Mouse (Mus musculus): ENCODE measurements at regions not wholly inside any gene's neighbourhood (a gene's known extent, or its start where the extent isn't known, plus 50 kb on each side); places are given as distances from the start of the nearest gene placed in this dataset.

DNA sequence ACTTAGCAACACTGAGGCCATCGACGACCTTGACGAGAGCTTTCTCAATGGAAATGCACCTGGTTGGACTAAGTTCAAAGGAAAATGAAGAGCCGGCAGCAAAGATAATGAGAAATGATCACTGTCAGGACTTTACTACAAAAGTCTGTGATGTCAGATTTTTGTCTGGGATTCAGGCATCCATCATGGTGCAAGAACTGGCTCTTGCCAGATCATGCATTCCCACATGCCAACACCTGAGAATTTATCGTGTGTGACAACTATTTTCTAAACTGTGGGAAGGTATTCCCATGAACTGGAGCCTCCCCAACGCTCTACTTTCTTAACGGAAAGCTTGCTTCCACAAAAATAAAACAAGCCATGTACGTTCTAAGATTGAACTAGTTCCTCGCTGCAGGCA lies 58.1 kb downstream of the Irx6 start:
- H3K36me3 ChIP-seq (ENCODE audit: control insufficient read depth, insufficient read depth, low read length) = no peaks in the 10 kb centered on the region
- no peak overlapping the region for H3K27ac ChIP-seq (ENCODE audit: insufficient read depth, low read depth, low read length)
- H3K4me3 ChIP-seq (ENCODE audit: low read depth, low read length) = no peak overlapping the region
- TF ChIP-seq POLR2A (IDR thresholded peaks at IDR 0.05; ENCODE audit: low read depth, low read length) (no peak), CTCF (IDR thresholded peaks at IDR 0.05; ENCODE audit: extremely low read depth, insufficient read length, insufficient replicate concordance, low read depth, low read length) (no peak)
- 86% methylated on average over 9 of the region's 9 CpGs for WGBS
- H3K27me3 ChIP-seq (ENCODE audit: control insufficient read depth, insufficient read depth, low read length) = no peaks in the 10 kb centered on the region
- H3K4me1 ChIP-seq (ENCODE audit: control insufficient read depth, insufficient read depth, insufficient read length, low read length) = no peaks in the 10 kb centered on the region

DNA sequence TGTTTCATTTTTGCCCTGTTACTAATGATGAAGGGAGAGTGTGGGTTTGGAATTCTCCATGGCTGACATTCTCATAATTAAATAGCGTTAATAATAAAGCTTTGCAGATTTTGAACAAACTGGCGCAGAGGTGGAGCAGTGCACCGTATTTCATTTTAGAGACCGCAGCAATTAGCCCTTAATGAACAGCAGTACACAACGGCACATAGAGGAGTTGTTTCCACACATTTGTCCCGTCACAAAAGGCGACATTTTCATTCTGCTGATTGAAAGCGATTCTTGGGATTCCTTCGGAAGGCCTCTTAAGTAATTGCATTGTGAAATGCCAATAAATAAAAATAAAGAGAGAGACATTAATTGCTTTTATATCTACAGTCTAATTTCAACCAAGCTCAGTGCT lies 61.6 kb downstream of the Irx6 start:
- Histone ChIP-seq H3K27me3 (ENCODE audit: control insufficient read depth, insufficient read depth, low read length) (no peaks in the 10 kb centered on the region), H3K4me1 (ENCODE audit: control insufficient read depth, insufficient read depth, insufficient read length, low read length) (no peaks in the 10 kb centered on the region), H3K36me3 (ENCODE audit: control insufficient read depth, insufficient read depth, low read length) (no peaks in the 10 kb centered on the region), H3K27ac (ENCODE audit: insufficient read depth, low read depth, low read length) (no peak overlapping the region), H3K4me3 (ENCODE audit: low read depth, low read length) (no peak overlapping the region)
- WGBS = 87% methylated on average over 9 of the region's 9 CpGs
- TF ChIP-seq CTCF (IDR thresholded peaks at IDR 0.05; ENCODE audit: extremely low read depth, insufficient read length, insufficient replicate concordance, low read depth, low read length) (no peak), POLR2A (IDR thresholded peaks at IDR 0.05; ENCODE audit: low read depth, low read length) (no peak)

DNA sequence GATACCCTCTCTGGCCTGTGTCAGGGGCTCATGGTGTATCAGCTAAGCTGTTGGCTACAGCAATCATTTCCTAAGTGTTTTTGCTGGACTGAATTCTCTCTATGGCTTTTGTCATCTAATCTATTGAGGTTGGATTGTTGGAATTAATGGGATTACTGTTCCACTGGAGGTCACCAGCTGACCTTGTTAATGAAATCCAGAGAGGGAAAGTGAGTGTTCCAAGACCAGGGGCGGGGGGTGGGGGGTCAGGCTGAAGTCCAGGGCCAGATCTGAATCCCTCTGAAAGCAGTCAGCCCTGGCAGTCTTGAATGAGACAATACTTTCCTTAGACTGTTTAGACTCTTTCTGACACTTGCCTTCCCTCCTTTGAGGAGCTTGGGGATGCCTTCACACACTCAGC lies 64.0 kb downstream of the Irx6 start:
- Histone ChIP-seq H3K36me3 (ENCODE audit: control insufficient read depth, insufficient read depth, low read length) (no peaks in the 10 kb centered on the region), H3K4me3 (ENCODE audit: low read depth, low read length) (no peak overlapping the region), H3K4me1 (ENCODE audit: control insufficient read depth, insufficient read depth, insufficient read length, low read length) (no peaks in the 10 kb centered on the region), H3K27me3 (ENCODE audit: control insufficient read depth, insufficient read depth, low read length) (no peaks in the 10 kb centered on the region), H3K27ac (ENCODE audit: insufficient read depth, low read depth, low read length) (no peak overlapping the region)
- TF ChIP-seq POLR2A (IDR thresholded peaks at IDR 0.05; ENCODE audit: low read depth, low read length) (no peak), CTCF (IDR thresholded peaks at IDR 0.05; ENCODE audit: extremely low read depth, insufficient read length, insufficient replicate concordance, low read depth, low read length) (no peak)
- 45% methylated on average over 1 of the region's 1 CpGs for WGBS

DNA sequence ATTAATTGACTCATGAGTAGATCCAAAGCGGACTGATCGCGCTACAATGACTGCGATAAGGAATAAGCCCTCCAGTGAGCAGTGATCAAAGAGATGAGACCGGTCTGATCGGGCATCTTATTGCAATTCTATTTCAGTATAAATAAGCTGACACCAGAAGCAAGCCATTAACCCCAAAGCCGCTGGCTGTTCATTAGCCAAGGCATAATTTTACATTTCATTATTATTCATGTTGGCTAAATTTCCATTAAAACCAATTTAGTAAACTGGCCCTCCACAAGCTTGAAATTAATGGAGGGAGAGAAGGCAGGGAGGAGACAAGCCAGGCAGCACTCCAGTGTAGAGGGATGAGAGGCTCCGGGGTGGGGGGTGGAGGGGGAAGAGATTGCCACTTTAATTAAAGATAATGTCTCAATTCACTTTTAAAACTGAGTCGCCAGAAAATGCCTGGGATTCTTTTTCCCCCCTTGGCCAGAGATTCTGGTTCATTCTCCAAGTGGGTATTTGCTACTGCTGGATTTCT lies 66.3 kb downstream of the Irx6 start:
- WGBS = 80% methylated on average over 9 of the region's 9 CpGs
- Histone ChIP-seq H3K4me1 (ENCODE audit: control insufficient read depth, insufficient read depth, insufficient read length, low read length) (no peaks in the 10 kb centered on the region), H3K4me3 (ENCODE audit: low read depth, low read length) (no peak overlapping the region), H3K27me3 (ENCODE audit: control insufficient read depth, insufficient read depth, low read length) (no peaks in the 10 kb centered on the region), H3K27ac (ENCODE audit: insufficient read depth, low read depth, low read length) (no peak overlapping the region), H3K36me3 (ENCODE audit: control insufficient read depth, insufficient read depth, low read length) (no peaks in the 10 kb centered on the region)
- no peak for TF ChIP-seq CTCF (IDR thresholded peaks at IDR 0.05; ENCODE audit: extremely low read depth, insufficient read length, insufficient replicate concordance, low read depth, low read length)
- no peak for TF ChIP-seq POLR2A (IDR thresholded peaks at IDR 0.05; ENCODE audit: low read depth, low read length)

DNA sequence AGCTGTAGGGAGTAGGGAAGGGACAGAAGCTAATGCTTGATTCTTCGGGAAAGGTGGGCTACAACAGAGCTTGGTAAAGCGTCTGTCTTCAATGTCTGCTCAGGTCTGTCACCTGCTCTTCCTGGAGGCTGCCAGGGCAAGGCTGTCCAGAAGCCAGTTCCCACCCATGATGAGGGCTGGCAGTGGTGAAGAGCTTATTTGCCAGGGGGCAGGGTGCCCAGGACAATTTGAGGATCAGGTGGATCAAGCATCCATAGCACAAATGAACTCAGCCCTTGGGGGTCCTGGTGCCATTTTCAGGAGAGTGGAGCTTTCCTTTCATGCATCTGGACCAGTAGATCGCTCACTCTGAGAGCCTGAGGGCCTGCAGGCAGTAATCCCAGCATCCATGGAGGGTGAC lies 67.7 kb downstream of the Irx6 start:
- WGBS = 72% methylated on average over 3 of the region's 3 CpGs
- no peaks in the 10 kb centered on the region for H3K36me3 ChIP-seq (ENCODE audit: control insufficient read depth, insufficient read depth, low read length)
- no peak overlapping the region for H3K27ac ChIP-seq (ENCODE audit: insufficient read depth, low read depth, low read length)
- no peak for TF ChIP-seq CTCF (IDR thresholded peaks at IDR 0.05; ENCODE audit: extremely low read depth, insufficient read length, insufficient replicate concordance, low read depth, low read length)
- no peak for TF ChIP-seq POLR2A (IDR thresholded peaks at IDR 0.05; ENCODE audit: low read depth, low read length)
- H3K4me3 ChIP-seq (ENCODE audit: low read depth, low read length) = no peak overlapping the region
- no peaks in the 10 kb centered on the region for H3K27me3 ChIP-seq (ENCODE audit: control insufficient read depth, insufficient read depth, low read length)
- no peaks in the 10 kb centered on the region for H3K4me1 ChIP-seq (ENCODE audit: control insufficient read depth, insufficient read depth, insufficient read length, low read length)

DNA sequence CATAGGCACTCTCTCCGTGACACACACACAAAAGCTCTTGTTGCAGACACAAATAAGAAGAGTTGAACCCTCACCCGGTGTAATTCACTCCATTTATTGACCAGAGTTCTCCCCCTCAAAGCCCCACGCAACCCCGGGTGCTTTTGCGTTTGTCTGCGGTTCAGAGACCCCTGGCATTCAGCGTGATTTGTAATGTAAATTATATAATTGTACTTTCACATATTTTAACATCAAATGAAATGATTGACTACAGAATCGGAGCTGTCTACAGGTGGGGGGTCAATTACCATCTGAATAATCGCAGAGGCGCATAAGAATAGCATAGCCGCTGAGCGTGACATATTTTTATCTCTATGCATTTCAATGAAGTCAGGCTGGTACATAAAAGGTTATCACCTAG lies 69.0 kb downstream of the Irx6 start:
- Histone ChIP-seq H3K36me3 (ENCODE audit: control insufficient read depth, insufficient read depth, low read length) (no peaks in the 10 kb centered on the region), H3K4me3 (ENCODE audit: low read depth, low read length) (no peak overlapping the region), H3K4me1 (ENCODE audit: control insufficient read depth, insufficient read depth, insufficient read length, low read length) (no peaks in the 10 kb centered on the region), H3K27me3 (ENCODE audit: control insufficient read depth, insufficient read depth, low read length) (no peaks in the 10 kb centered on the region), H3K27ac (ENCODE audit: insufficient read depth, low read depth, low read length) (no peak overlapping the region)
- no peak for TF ChIP-seq CTCF (IDR thresholded peaks at IDR 0.05; ENCODE audit: extremely low read depth, insufficient read length, insufficient replicate concordance, low read depth, low read length)
- TF ChIP-seq POLR2A (IDR thresholded peaks at IDR 0.05; ENCODE audit: low read depth, low read length) = no peak
- 56% methylated on average over 12 of the region's 12 CpGs for WGBS

DNA sequence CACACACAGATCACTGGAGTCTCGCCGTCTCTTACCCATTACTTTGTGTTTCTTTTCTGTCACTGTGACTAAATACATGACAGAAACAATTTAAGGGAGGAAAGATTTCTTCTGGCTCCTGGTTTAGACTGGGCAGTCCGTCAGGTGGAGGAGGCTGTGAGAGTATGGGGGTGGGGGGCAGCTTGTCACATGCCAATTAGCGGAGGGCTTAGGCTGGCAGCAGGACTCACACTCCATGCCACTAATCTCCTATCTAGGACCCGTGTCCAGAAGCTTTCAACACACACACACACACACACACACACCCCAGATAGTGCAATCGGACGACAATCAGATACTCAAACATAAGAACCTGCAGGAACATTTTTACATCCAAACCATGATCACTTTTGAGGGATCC lies 73.0 kb downstream of the Irx6 start:
- H3K36me3 ChIP-seq (ENCODE audit: control insufficient read depth, insufficient read depth, low read length) = no peaks in the 10 kb centered on the region
- no peak overlapping the region for H3K4me3 ChIP-seq (ENCODE audit: low read depth, low read length)
- WGBS = 65% methylated on average over 7 of the region's 7 CpGs
- H3K4me1 ChIP-seq (ENCODE audit: control insufficient read depth, insufficient read depth, insufficient read length, low read length) = no peaks in the 10 kb centered on the region
- TF ChIP-seq POLR2A (IDR thresholded peaks at IDR 0.05; ENCODE audit: low read depth, low read length) (no peak), CTCF (IDR thresholded peaks at IDR 0.05; ENCODE audit: extremely low read depth, insufficient read length, insufficient replicate concordance, low read depth, low read length) (no peak)
- no peak overlapping the region for H3K27ac ChIP-seq (ENCODE audit: insufficient read depth, low read depth, low read length)
- H3K27me3 ChIP-seq (ENCODE audit: control insufficient read depth, insufficient read depth, low read length) = no peaks in the 10 kb centered on the region

DNA sequence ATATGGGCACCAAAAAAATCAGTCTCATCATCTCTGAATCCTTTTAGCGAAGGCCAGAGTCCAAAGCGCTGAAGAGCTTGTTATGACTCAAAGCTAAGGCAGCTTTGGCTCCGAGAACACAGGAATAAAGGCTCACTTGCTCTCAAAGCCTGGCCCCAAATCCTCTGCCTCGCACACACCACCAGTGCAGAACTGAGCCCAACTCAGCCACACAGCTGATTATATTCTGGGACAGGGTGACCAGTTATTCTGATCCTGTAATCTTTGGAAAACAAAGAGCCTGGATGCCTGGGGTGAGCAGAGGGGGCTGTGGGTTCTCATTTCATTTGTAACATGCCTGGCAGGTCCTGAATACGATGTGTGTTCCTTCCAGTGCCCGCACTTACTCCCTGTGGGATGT lies 73.9 kb downstream of the Irx6 start:
- H3K4me3 ChIP-seq (ENCODE audit: low read depth, low read length) = no peak overlapping the region
- H3K27ac ChIP-seq (ENCODE audit: insufficient read depth, low read depth, low read length) = no peak overlapping the region
- 71% methylated on average over 6 of the region's 6 CpGs for WGBS
- TF ChIP-seq POLR2A (IDR thresholded peaks at IDR 0.05; ENCODE audit: low read depth, low read length) = no peak
- no peaks in the 10 kb centered on the region for H3K4me1 ChIP-seq (ENCODE audit: control insufficient read depth, insufficient read depth, insufficient read length, low read length)
- no peaks in the 10 kb centered on the region for H3K36me3 ChIP-seq (ENCODE audit: control insufficient read depth, insufficient read depth, low read length)
- no peaks in the 10 kb centered on the region for H3K27me3 ChIP-seq (ENCODE audit: control insufficient read depth, insufficient read depth, low read length)
